Mouse (Mus musculus): ENCODE data around the gene Nrf1. TPM values are rescaled to one million over a fixed set of nuclear protein-coding genes. Genes with fewer than 3 reads are reported as not detected.

The Nrf1 gene
- polyA plus RNA-seq (2012): 9.2 and 9.3 TPM in 2 replicates

GRCm38 (mm10) chr6:30047271-30048162 lies at the start of gene Nrf1:
Gene Nrf1, plus strand, starts transcription at chr6:30047988.

Other genes starting within 250 kb of the Nrf1 start
- 0.04 and 0.13 TPM in 2 replicates for gene Strip2, start 131.0 kb upstream of the Nrf1 start, polyA plus RNA-seq (2012)

Measured in megakaryocyte-erythroid progenitor cell, adult 5 weeks (primary cell).